Mouse (Mus musculus): ENCODE results near the gene Usp32. TPM values are rescaled to one million over a fixed set of nuclear protein-coding genes. Genes with fewer than 3 reads are reported as not detected.

The Usp32 gene
- polyA plus RNA-seq (2011; ENCODE audit: insufficient read depth, insufficient read length, low read depth, missing spikeins): 46.4 and 71.2 TPM in 2 replicates

GRCm38 (mm10) chr11:85139581-85140540, at the start of gene Usp32:
Gene Usp32 (minus strand): TSS chr11:85140161.
- H3K4me3 ChIP-seq (ENCODE audit: low read depth, low read length): peak within 1 kb of the TSS; percentile 94
- TF ChIP-seq CTCF (IDR thresholded peaks at IDR 0.05; ENCODE audit: low read depth, low read length) (no peak), POLR2A (IDR thresholded peaks at IDR 0.05; ENCODE audit: insufficient read depth, low read length) (peak; percentile 30), EP300 (IDR thresholded peaks at IDR 0.05; ENCODE audit: insufficient read depth, low read depth, low read length) (no peak)

GRCm38 (mm10) chr11:85189110-85189509, 49.1 kb upstream of the Usp32 start:
- Histone ChIP-seq H3K9me3 (replicated peaks; ENCODE audit: control insufficient read depth, insufficient read depth, low read length, poor library complexity, severe bottlenecking) (no peaks in the 10 kb centered on the region), H3K4me3 (ENCODE audit: low read depth, low read length) (no peak overlapping the region), H3K36me3 (ENCODE audit: control insufficient read depth, insufficient read depth, low read length, poor library complexity, severe bottlenecking) (peaks cover 20% of the 10 kb centered on the region), H3K9ac (ENCODE audit: low read depth, poor library complexity, severe bottlenecking) (no peak overlapping the region), H3K27me3 (ENCODE audit: control insufficient read depth, insufficient read depth, low read length, poor library complexity, severe bottlenecking) (no peaks in the 10 kb centered on the region), H3K27ac (ENCODE audit: insufficient read depth, low read length) (no peak overlapping the region), H3K4me1 (ENCODE audit: control insufficient read depth, insufficient read depth, low read length) (no peaks in the 10 kb centered on the region)
- TF ChIP-seq CTCF (IDR thresholded peaks at IDR 0.05; ENCODE audit: low read depth, low read length) (no peak), EP300 (IDR thresholded peaks at IDR 0.05; ENCODE audit: insufficient read depth, low read depth, low read length) (no peak), POLR2A (IDR thresholded peaks at IDR 0.05; ENCODE audit: insufficient read depth, low read length) (no peak)

More at GRCm38 (mm10) chr11:85139581-85140540, at the start of gene Usp32:
- Histone ChIP-seq H3K27ac (ENCODE audit: insufficient read depth, low read length) (peak within 1 kb of the TSS; percentile 96), H3K9me3 (replicated peaks; ENCODE audit: control insufficient read depth, insufficient read depth, low read length, poor library complexity, severe bottlenecking) (no peaks in the 10 kb centered on the region), H3K27me3 (ENCODE audit: control insufficient read depth, insufficient read depth, low read length, poor library complexity, severe bottlenecking) (no peaks in the 10 kb centered on the region), H3K36me3 (ENCODE audit: control insufficient read depth, insufficient read depth, low read length, poor library complexity, severe bottlenecking) (0 out of 2 replicates have a peak, but pooled peaks cover 3% of the 10 kb centered on the region), H3K4me1 (ENCODE audit: control insufficient read depth, insufficient read depth, low read length) (peaks cover 1% of the 10 kb centered on the region), H3K9ac (ENCODE audit: low read depth, poor library complexity, severe bottlenecking) (peak within 1 kb of the TSS; percentile 96)

- H3K9me3 ChIP-seq (replicated peaks; ENCODE audit: control insufficient read depth, insufficient read depth, low read length, poor library complexity, severe bottlenecking): no peaks in the 10 kb centered on the region
- H3K27me3 ChIP-seq (ENCODE audit: control insufficient read depth, insufficient read depth, low read length, poor library complexity, severe bottlenecking): no peaks in the 10 kb centered on the region
- TF ChIP-seq CTCF (IDR thresholded peaks at IDR 0.05; ENCODE audit: low read depth, low read length) (no peak), POLR2A (IDR thresholded peaks at IDR 0.05; ENCODE audit: insufficient read depth, low read length) (no peak), EP300 (IDR thresholded peaks at IDR 0.05; ENCODE audit: insufficient read depth, low read depth, low read length) (no peak)
- no peak overlapping the region for H3K27ac ChIP-seq (ENCODE audit: insufficient read depth, low read length)
- H3K4me1 ChIP-seq (ENCODE audit: control insufficient read depth, insufficient read depth, low read length): peaks cover 1% of the 10 kb centered on the region
- no peaks in the 10 kb centered on the region for H3K36me3 ChIP-seq (ENCODE audit: control insufficient read depth, insufficient read depth, low read length, poor library complexity, severe bottlenecking)
- no peak overlapping the region for H3K9ac ChIP-seq (ENCODE audit: low read depth, poor library complexity, severe bottlenecking)
- H3K4me3 ChIP-seq (ENCODE audit: low read depth, low read length): no peak overlapping the region
Measured at GRCm38 (mm10) chr11:85184839-85185238, 44.9 kb upstream of the Usp32 start.

- TF ChIP-seq CTCF (IDR thresholded peaks at IDR 0.05; ENCODE audit: low read depth, low read length) (peak; percentile 30), EP300 (IDR thresholded peaks at IDR 0.05; ENCODE audit: insufficient read depth, low read depth, low read length) (no peak)
- H3K4me3 ChIP-seq (ENCODE audit: low read depth, low read length): no peak overlapping the region
- H3K4me1 ChIP-seq (ENCODE audit: control insufficient read depth, insufficient read depth, low read length): peaks cover 1% of the 10 kb centered on the region
- no peaks in the 10 kb centered on the region for H3K36me3 ChIP-seq (ENCODE audit: control insufficient read depth, insufficient read depth, low read length, poor library complexity, severe bottlenecking)
- no peaks in the 10 kb centered on the region for H3K27me3 ChIP-seq (ENCODE audit: control insufficient read depth, insufficient read depth, low read length, poor library complexity, severe bottlenecking)
- no peak overlapping the region for H3K9ac ChIP-seq (ENCODE audit: low read depth, poor library complexity, severe bottlenecking)
- no peak overlapping the region for H3K27ac ChIP-seq (ENCODE audit: insufficient read depth, low read length)
- no peaks in the 10 kb centered on the region for H3K9me3 ChIP-seq (replicated peaks; ENCODE audit: control insufficient read depth, insufficient read depth, low read length, poor library complexity, severe bottlenecking)
Measured at GRCm38 (mm10) chr11:85184082-85184481, 44.1 kb upstream of the Usp32 start.

GRCm38 (mm10) chr11:85183284-85183779, 43.4 kb upstream of the Usp32 start:
- H3K36me3 ChIP-seq (ENCODE audit: control insufficient read depth, insufficient read depth, low read length, poor library complexity, severe bottlenecking): no peaks in the 10 kb centered on the region
- H3K27ac ChIP-seq (ENCODE audit: insufficient read depth, low read length): no peak overlapping the region
- H3K9ac ChIP-seq (ENCODE audit: low read depth, poor library complexity, severe bottlenecking): peak overlapping the region; percentile 39
- H3K27me3 ChIP-seq (ENCODE audit: control insufficient read depth, insufficient read depth, low read length, poor library complexity, severe bottlenecking): no peaks in the 10 kb centered on the region
- no peak for TF ChIP-seq CTCF (IDR thresholded peaks at IDR 0.05; ENCODE audit: low read depth, low read length)
- no peak for TF ChIP-seq POLR2A (IDR thresholded peaks at IDR 0.05; ENCODE audit: insufficient read depth, low read length)
- TF ChIP-seq EP300 (IDR thresholded peaks at IDR 0.05; ENCODE audit: insufficient read depth, low read depth, low read length): no peak
- peaks cover 1% of the 10 kb centered on the region for H3K4me1 ChIP-seq (ENCODE audit: control insufficient read depth, insufficient read depth, low read length)
- no peaks in the 10 kb centered on the region for H3K9me3 ChIP-seq (replicated peaks; ENCODE audit: control insufficient read depth, insufficient read depth, low read length, poor library complexity, severe bottlenecking)
- peak overlapping the region; percentile 54 for H3K4me3 ChIP-seq (ENCODE audit: low read depth, low read length)

Measured in ES-Bruce4 (cell line).